Mouse (Mus musculus): ENCODE results near the gene Zscan10. TPM values are rescaled to one million over a fixed set of nuclear protein-coding genes. Genes with fewer than 3 reads are reported as not detected.

Zscan10 gene
- polyA plus RNA-seq, 2 experiments, result 0.63 TPM; not detected in 1

DNA sequence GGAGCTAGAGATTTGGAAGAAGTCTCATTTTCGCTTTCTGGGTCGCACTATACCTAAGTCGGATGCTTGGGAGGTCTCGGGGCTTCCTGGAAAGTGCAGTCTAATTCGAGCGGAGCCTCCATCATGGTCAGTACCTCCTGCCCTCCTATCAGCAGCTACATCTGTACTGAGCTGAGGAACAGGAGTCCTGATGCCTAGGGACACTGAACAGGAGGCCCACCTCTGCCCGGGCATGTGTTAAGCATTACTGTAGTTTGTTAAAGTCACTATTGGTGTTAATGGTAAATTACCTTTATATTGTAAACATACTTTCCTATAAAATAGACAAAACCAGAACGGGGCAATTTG is 36.3 kb upstream of the Zscan10 start:
- WGBS, result 2% methylated on average over 8 of the region's 8 CpGs

DNA sequence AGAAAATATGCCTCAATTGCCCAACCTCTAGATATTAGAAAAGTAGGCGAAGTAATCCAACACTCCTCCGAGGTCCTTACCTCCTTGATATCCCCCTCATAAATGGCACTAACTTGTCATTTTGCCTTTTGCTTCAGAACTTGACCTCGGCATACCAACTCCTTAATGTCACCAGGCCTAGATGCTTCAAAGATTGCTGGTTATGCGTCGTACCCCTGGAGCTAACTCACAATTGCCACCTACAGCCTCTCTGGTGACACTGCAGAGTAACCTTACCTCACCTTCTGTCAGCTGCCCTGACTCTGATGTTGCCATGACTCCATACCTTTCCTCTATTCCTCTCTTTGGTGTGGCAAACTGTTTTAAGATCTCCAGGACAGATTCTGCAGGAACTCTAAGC is 33.9 kb upstream of the Zscan10 start:
- WGBS, result 49% methylated on average over 5 of the region's 5 CpGs
- H3K4me2 ChIP-seq (replicated peaks; ENCODE audit: low read depth, low read length, severe bottlenecking), result no peak overlapping the region
- no peaks in the 10 kb centered on the region for H3K27me3 ChIP-seq (ENCODE audit: control insufficient read depth, insufficient read depth, low read length)
- ATAC-seq (ENCODE audit: low FRiP score, low read depth) (no peak), DNase-seq (ENCODE audit: low spot score) (no peak)
- no peaks in the 10 kb centered on the region for H3K9me3 ChIP-seq (ENCODE audit: control insufficient read depth, low read length)
- no peak for TF ChIP-seq POLR2A (IDR thresholded peaks at IDR 0.05; ENCODE audit: borderline replicate concordance, extremely low read depth, insufficient read depth, insufficient read length)
- no peak overlapping the region for H3K4me3 ChIP-seq (replicated peaks; ENCODE audit: low read length)
- H3K36me3 ChIP-seq (ENCODE audit: control insufficient read depth, insufficient read depth, low read length), result no peaks in the 10 kb centered on the region
- H3K9ac ChIP-seq (ENCODE audit: low read depth, low read length, severe bottlenecking), result no peak overlapping the region
- peaks cover 13% of the 10 kb centered on the region; the same call in 1 of the 2 replicates for H3K4me1 ChIP-seq (ENCODE audit: control insufficient read depth, insufficient read depth, low read length)
- no peak overlapping the region for H3K27ac ChIP-seq (replicated peaks; ENCODE audit: low read depth, low read length)

More for the DNA sequence above, 36.3 kb upstream of the Zscan10 start:
- H3K4me1 ChIP-seq (ENCODE audit: control insufficient read depth, insufficient read depth, low read length), result peaks cover 13% of the 10 kb centered on the region; the same call in 1 of the 2 replicates
- ATAC-seq (ENCODE audit: low FRiP score, low read depth) (peak; percentile 79), DNase-seq (ENCODE audit: low spot score) (no peak)
- peak overlapping the region; percentile 95 for H3K9ac ChIP-seq (ENCODE audit: low read depth, low read length, severe bottlenecking)
- no peak for TF ChIP-seq POLR2A (IDR thresholded peaks at IDR 0.05; ENCODE audit: borderline replicate concordance, extremely low read depth, insufficient read depth, insufficient read length)
- H3K9me3 ChIP-seq (ENCODE audit: control insufficient read depth, low read length), result no peaks in the 10 kb centered on the region
- peak overlapping the region; percentile 60 for H3K4me2 ChIP-seq (replicated peaks; ENCODE audit: low read depth, low read length, severe bottlenecking)
- peak overlapping the region; percentile 67 for H3K4me3 ChIP-seq (replicated peaks; ENCODE audit: low read length)
- H3K27me3 ChIP-seq (ENCODE audit: control insufficient read depth, insufficient read depth, low read length), result no peaks in the 10 kb centered on the region
- peaks cover 19% of the 10 kb centered on the region for H3K36me3 ChIP-seq (ENCODE audit: control insufficient read depth, insufficient read depth, low read length)
- peak overlapping the region; percentile 91 for H3K27ac ChIP-seq (replicated peaks; ENCODE audit: low read depth, low read length)

DNA sequence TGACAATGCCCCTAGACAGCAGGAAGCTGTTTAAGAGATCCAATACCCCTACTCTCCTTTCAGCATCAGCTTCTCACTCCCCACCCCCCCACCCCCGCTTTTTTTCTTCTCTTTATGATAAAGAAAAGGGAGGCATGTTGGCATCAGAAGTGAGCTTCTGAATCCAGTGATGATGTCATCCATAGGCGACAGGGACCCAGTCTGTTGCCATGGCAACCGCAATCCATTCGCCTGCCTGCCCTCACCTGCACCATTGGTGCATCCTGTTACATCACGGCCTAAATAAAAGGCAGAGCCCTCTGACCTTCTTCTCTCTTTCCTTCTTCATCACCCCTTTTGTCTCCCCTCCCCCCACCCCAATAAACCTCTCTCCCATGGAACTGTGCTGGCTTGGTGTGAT is 32.3 kb upstream of the Zscan10 start:
- DNase-seq (ENCODE audit: low spot score) (no peak), ATAC-seq (ENCODE audit: low FRiP score, low read depth) (no peak)
- H3K4me2 ChIP-seq (replicated peaks; ENCODE audit: low read depth, low read length, severe bottlenecking), result no peak overlapping the region
- no peak for TF ChIP-seq POLR2A (IDR thresholded peaks at IDR 0.05; ENCODE audit: borderline replicate concordance, extremely low read depth, insufficient read depth, insufficient read length)
- H3K27me3 ChIP-seq (ENCODE audit: control insufficient read depth, insufficient read depth, low read length), result no peaks in the 10 kb centered on the region
- no peak overlapping the region for H3K9ac ChIP-seq (ENCODE audit: low read depth, low read length, severe bottlenecking)
- H3K9me3 ChIP-seq (ENCODE audit: control insufficient read depth, low read length), result no peaks in the 10 kb centered on the region
- 44% methylated on average over 5 of the region's 5 CpGs for WGBS
- H3K4me1 ChIP-seq (ENCODE audit: control insufficient read depth, insufficient read depth, low read length), result peaks cover 8% of the 10 kb centered on the region; the same call in 1 of the 2 replicates
- H3K36me3 ChIP-seq (ENCODE audit: control insufficient read depth, insufficient read depth, low read length), result peaks cover 7% of the 10 kb centered on the region; the same call in 1 of the 2 replicates
- H3K27ac ChIP-seq (replicated peaks; ENCODE audit: low read depth, low read length), result no peak overlapping the region
- H3K4me3 ChIP-seq (replicated peaks; ENCODE audit: low read length), result no peak overlapping the region

DNA sequence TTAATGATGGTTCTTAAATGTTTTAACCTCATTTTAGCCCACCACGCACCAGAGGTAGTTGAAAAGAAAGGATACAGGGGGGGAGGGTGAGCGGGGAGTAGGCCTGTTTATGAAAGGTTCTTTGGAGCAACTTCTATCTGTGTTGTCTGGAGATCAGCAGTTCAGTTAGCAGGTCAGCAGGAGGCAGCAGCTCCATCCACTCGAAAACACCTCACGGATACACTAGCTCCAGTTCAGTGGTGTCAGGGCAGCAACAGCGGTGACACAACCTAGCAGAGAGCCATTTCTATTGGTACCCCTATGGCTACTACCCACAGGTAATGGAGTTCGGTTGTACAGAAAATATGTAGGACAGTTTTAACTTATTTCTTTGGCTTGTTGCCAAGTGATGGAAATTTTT is 30.6 kb upstream of the Zscan10 start:
- Histone ChIP-seq H3K9me3 (ENCODE audit: control insufficient read depth, low read length) (no peaks in the 10 kb centered on the region), H3K4me1 (ENCODE audit: control insufficient read depth, insufficient read depth, low read length) (peaks cover 4% of the 10 kb centered on the region; the same call in 1 of the 2 replicates), H3K9ac (ENCODE audit: low read depth, low read length, severe bottlenecking) (no peak overlapping the region), H3K27ac (replicated peaks; ENCODE audit: low read depth, low read length) (no peak overlapping the region), H3K27me3 (ENCODE audit: control insufficient read depth, insufficient read depth, low read length) (no peaks in the 10 kb centered on the region), H3K4me2 (replicated peaks; ENCODE audit: low read depth, low read length, severe bottlenecking) (no peak overlapping the region), H3K4me3 (replicated peaks; ENCODE audit: low read length) (no peak overlapping the region), H3K36me3 (ENCODE audit: control insufficient read depth, insufficient read depth, low read length) (peaks cover 20% of the 10 kb centered on the region; the same call in 1 of the 2 replicates)
- TF ChIP-seq POLR2A (IDR thresholded peaks at IDR 0.05; ENCODE audit: borderline replicate concordance, extremely low read depth, insufficient read depth, insufficient read length), result no peak
- ATAC-seq (ENCODE audit: low FRiP score, low read depth) (peak; percentile 56; the same call in 1 of the 2 replicates), DNase-seq (ENCODE audit: low spot score) (peak; percentile 41)
- WGBS, result 38% methylated on average over 6 of the region's 6 CpGs

DNA sequence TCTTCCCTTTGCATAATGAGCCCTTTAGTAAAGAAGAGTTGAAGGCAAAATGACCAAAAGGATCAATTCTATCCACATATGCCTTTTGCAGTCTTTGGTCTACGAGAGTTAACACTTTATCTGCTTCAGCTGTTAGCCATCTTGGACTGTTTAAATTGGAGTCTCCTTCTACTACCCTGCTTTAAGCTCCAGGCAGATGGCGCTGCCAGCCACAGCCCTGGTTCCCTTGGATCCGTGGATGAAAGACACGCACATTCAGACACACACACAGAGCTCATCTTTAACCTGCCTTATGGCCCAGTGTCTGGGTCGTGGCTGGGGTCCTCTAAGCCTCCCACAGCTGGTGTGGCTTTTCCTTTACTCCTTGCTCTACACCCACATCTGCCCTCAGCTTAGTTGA is 29.6 kb upstream of the Zscan10 start:
- Histone ChIP-seq H3K4me3 (replicated peaks; ENCODE audit: low read length) (no peak overlapping the region), H3K36me3 (ENCODE audit: control insufficient read depth, insufficient read depth, low read length) (peaks cover 30% of the 10 kb centered on the region), H3K9me3 (ENCODE audit: control insufficient read depth, low read length) (no peaks in the 10 kb centered on the region), H3K4me2 (replicated peaks; ENCODE audit: low read depth, low read length, severe bottlenecking) (no peak overlapping the region), H3K9ac (ENCODE audit: low read depth, low read length, severe bottlenecking) (no peak overlapping the region), H3K4me1 (ENCODE audit: control insufficient read depth, insufficient read depth, low read length) (no peaks in the 10 kb centered on the region), H3K27me3 (ENCODE audit: control insufficient read depth, insufficient read depth, low read length) (no peaks in the 10 kb centered on the region), H3K27ac (replicated peaks; ENCODE audit: low read depth, low read length) (no peak overlapping the region)
- no peak for TF ChIP-seq POLR2A (IDR thresholded peaks at IDR 0.05; ENCODE audit: borderline replicate concordance, extremely low read depth, insufficient read depth, insufficient read length)
- no peak for ATAC-seq (ENCODE audit: low FRiP score, low read depth)
- peak; percentile 28 for DNase-seq (ENCODE audit: low spot score)
- 11% methylated on average over 5 of the region's 5 CpGs for WGBS

DNA sequence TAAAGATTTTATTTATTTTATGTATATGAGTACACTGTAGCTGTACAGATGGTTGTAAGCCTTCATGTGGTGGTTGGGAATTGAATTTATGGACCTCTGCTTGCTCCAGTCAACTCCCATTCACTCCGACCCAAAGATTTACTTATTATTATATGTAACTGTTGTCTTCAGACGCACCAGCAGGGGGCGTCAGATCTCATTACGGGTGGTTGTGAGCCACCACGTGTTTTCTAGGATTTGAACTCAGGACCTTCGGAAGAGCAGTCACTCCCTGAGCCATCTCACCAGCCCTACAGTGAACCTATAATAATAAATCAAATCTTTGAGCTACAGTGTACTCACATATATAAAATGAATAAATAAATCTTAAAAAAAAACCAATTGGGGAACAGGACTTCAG is 28.6 kb upstream of the Zscan10 start:
- 86% methylated on average over 6 of the region's 6 CpGs for WGBS
- TF ChIP-seq POLR2A (IDR thresholded peaks at IDR 0.05; ENCODE audit: borderline replicate concordance, extremely low read depth, insufficient read depth, insufficient read length), result no peak
- Histone ChIP-seq H3K9ac (ENCODE audit: low read depth, low read length, severe bottlenecking) (no peak overlapping the region), H3K4me1 (ENCODE audit: control insufficient read depth, insufficient read depth, low read length) (no peaks in the 10 kb centered on the region), H3K9me3 (ENCODE audit: control insufficient read depth, low read length) (no peaks in the 10 kb centered on the region), H3K4me2 (replicated peaks; ENCODE audit: low read depth, low read length, severe bottlenecking) (no peak overlapping the region), H3K36me3 (ENCODE audit: control insufficient read depth, insufficient read depth, low read length) (peaks cover 39% of the 10 kb centered on the region), H3K27me3 (ENCODE audit: control insufficient read depth, insufficient read depth, low read length) (no peaks in the 10 kb centered on the region), H3K4me3 (replicated peaks; ENCODE audit: low read length) (no peak overlapping the region), H3K27ac (replicated peaks; ENCODE audit: low read depth, low read length) (no peak overlapping the region)
- ATAC-seq (ENCODE audit: low FRiP score, low read depth) (no peak), DNase-seq (ENCODE audit: low spot score) (no peak)

All from limb, embryonic 14.5 days (tissue).